Mouse (Mus musculus): Measurements from ENCODE around the gene Smcp.

DNA sequence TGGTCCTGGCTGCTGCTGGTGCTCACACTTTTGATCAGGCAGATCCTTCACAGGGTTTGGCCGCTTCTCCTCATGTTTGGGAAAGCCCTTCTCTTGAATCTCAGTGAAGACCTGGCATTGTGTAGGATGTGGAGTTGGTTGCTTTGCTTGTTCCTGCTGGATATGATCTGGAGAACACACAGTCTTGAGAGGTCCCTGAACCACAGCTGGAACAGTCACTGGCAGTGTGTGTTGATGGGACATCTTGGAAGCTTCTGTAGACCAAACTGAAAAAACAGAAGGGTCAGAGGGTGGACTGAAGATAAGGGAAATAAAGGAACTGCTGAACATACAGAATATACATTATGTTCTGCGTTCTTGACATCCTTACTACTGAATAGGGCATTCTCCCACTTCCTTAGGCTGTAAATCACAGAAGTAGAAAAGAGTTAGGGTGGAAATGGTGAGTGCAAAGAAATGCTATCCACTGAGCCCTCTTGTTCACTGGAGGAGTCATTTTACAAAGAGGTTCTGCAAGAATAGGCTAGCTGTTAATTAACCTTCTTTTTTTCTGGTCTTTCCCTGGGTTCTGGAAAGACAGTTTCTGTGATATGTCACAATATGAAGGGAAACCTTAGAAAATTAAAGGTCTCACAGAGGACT is 16.2 kb downstream of the Smcp start:
- TF ChIP-seq POLR2A (IDR thresholded peaks at IDR 0.05; ENCODE audit: insufficient read length, low read depth) = no peak
- TF ChIP-seq E2F4 (IDR thresholded peaks at IDR 0.05; ENCODE audit: insufficient read depth) = no peak

Measured in myocyte (in vitro differentiated cells).